Mouse (Mus musculus): ENCODE measurements around the gene Pcolce2.
"Not testable (repeated sequence)": the region's sequence is repeated elsewhere in the genome, so short reads cannot be mapped to it uniquely, and the experiment has no call there.

The Pcolce2 gene

DNA sequence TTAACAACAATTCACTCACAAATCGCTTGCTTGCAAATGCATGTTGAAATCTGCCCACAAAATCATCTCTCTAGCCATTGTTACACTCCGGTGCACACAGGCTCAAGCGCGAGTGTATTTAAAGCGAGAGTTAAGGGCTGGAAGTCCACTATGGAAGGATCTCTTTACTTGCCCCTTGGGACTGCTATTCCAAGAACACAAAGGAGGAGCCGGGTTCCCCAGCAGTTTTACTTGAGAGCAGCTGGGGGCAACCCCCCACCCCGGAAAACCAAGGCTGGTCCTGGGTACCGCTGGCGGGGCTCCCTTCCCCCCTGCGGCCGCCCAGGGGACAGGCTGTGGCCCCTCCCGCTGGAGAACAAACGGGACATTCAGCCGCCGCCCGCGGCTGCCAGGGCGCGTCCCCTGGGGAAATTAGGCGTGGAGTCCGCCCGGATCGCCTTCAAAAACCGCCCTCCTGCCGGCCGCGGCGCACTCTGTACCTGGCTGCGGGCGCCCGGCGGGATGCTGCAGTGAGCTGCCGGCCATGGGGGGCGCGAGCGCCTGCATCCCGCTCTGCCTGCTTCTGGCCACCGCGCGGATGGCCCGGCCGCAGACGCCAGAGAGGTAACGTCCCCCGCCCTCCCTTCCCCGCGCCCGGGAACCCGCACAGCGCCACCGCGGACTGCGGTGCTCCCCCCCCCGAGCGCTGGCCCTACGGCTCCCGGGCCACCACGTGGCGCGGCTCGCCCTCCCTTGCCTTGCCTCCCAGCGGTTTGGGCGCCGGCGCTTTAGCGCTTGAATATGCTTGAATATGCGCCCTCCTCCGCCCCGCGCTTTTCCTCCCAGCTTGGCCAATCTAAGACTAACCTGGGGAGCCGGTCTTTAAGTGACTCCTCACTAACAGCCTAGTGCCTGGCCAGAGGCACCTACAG is at the start of gene Pcolce2:
Pcolce2 (plus strand) TSS at position 331 of the 911 bp plus-strand sequence.
- peak; percentile 67 for DNase-seq

DNA sequence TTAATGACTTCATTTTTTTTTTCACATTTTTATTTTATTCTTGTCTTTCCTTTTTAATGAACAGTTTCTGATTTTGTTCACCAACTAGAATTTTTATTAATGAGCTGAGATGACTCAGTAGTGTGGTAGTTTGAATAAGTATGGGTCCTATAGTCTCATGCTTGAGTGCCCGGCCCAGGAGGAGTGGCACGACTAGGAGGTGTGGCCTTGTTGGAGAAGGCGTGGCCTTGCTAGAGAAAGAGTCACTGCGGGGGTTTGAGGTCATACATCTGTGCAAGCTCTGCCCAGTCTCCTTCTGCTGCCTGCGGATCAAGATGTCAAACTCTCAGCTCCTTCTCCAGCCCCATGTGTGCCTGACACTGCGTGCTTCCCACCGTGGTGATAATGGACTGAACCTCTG is 49.3 kb upstream of the Pcolce2 start:
- no peak for DNase-seq

DNA sequence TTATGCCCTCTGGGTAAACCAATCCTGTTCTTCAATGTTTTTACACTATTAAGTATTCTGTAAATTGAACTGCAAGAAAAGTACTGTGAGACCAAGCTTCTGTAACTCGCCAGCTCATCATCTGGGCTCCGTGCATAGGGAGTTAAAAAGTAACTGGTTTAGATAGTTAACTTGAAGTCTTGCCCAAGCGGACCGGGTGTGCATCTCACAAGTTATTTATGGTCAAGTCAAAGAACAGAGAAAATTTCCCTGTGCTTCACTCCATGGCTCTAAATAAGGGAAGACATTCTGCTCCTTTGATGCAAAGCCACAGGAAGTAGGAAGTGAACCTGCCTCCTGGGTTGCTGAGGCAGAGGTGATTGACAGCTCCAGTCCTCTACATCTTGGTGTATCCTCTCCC is 43.1 kb upstream of the Pcolce2 start:
- DNase-seq = no peak

DNA sequence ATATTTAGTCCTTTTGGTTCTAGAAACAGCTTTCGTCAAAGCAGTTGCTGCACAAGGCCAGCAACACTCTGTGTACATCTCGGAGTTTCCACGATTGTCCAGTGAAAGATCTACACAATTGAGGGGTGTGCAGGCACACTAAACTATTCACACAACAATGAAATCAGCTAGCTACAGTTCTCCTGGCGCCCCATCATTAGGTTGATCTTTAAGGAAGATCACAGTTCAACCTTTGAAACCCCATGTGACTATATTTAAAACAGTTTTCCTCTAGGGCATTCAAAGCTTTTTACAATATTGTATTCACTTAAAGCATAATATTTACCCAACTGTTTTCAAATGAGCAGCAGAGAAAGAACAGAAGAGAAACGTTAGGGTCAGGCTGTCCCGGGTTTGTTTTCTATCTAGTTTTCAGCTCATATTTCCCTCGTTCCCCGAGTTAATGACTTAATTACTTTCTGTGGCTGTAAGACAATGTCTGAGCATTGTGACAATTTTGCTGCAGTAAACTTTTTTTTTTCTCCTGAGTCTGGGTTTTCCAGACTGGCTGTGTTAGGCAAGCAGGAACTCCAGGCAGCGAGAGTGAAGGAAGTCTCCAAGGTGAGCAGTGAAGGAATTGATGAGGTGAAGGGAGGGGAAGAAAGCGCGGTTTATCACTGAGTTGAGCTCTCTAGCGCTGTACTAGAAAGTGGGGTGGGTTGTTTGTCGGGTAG is 39.8 kb upstream of the Pcolce2 start:
- no peak for DNase-seq

DNA sequence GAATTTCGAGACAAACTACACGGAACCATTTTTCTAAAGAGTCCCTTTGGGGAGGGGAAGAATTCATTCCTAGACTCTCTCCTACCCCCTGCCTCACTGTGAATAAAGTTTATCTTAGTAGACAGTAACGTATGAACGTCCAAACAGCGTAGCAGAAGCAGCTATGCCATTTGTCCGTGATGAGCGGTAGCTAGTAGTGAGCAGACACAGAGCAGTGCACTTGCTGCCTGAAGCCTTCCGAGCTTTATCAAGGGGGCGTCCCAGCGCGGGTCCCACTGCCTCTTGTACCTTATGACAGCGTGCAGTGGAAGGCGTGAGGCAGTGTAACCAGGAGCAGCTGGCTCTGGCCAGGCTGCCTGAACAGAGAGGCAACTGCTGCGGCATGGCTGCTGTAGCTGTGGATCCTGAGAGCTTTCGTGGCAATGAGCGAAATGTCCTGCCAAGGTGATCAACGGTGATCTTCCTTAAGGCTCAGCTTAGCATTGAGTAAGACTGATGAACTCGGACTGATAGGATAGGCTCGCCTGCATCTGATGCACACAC is 39.2 kb upstream of the Pcolce2 start:
- no peak for DNase-seq

DNA sequence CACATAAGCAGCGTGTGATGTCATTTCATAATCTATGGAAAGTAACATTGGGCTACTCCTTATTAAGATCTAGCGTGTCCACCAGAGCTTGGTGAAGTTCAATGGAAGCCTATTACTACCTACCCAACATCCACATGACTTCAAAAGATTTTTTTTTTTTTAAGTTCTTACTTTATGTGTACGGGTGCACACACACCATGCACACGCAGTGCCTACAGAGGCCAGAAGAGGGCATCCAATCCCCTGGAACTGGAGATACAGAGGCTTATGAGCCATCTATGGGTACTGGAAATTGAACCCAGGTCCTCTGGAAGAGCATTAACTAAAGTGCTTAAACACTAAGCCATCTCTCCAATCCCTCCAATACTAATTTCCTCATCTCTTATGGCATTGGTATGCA is 38.0 kb upstream of the Pcolce2 start:
- no peak for DNase-seq

DNA sequence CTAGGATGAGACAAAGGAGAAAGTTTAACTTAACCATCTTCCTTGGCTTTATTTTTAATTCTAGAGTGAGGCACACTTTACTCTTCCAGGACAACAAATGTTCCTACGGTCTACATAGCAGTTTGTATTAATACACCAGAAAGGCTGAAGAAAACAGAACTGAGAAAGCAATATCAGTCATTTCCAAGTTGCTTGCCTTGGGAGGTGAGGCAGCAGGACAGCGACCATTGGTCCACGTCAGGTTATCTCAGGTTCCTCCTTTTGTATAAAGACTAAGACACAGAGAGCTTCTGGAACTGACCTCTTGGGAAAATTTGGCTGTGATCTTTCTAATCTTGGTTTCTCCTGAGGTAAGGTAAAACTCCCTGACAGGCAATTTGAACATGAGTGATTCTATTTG is 34.6 kb upstream of the Pcolce2 start:
- DNase-seq = no peak

DNA sequence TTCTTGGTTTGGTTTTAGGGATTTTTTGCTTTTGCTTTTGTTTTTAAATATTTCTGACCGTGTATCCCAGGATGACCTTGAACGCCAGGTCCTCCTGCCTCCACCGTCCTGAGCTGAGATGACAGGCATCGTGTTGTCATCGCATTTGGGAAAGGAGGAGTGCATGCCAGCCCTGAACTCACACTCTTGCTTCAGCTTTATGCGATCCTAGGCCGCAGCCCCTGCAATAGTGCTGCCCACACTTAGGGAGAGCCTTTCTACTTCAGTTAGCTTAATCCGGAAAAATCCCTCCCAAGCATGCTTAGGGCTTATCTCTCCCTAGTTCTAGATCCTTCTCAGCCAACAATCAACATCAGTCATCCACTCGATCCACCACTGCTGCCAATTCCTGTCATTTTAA is 34.1 kb upstream of the Pcolce2 start:
- peak; percentile 31 for DNase-seq

DNA sequence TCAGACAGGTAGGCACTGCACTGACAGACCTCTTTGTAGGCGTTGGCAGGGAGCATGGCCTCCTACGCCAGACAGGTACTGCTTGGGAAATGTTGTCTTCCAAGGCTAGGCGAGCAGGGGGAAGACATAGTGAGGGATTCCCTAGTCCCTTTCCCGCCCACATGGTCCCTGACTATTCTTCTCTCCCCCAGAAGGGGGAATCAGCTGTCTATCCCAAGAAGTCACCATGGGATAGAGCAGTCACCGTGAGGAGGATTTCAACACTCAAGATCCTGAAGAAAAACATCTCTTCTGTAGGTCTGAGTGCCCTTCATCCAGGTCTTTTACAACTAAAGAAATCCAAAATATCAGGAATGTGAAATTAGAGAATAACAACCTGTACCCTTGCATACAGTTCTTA is 30.2 kb upstream of the Pcolce2 start:
- no peak for DNase-seq

DNA sequence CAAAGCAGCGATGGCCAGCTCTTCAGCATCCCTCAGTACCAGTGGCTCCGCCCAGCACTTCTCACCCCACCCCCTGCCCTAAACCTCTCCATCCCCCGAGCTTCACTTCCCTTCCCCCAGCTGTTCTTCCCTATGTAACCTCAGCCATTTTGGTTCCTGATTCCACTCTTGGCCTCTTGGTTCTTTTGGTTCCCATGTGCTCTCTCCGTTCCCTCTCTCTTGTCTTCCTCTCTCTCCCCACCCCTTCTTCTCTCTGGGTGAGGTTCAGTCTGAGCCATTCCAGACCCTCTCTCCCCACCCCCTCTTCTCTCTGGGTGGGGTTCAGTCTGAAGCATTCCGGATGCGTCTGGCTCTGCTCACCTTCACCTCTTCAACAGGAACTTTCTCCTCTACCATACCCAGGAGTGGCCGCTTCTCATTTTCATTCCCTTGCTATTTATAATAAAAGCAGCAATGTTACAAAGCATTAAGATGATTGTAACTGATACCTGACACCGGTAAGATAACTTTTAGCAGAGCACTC is 25.1 kb upstream of the Pcolce2 start:
- DNase-seq = no peak

DNA sequence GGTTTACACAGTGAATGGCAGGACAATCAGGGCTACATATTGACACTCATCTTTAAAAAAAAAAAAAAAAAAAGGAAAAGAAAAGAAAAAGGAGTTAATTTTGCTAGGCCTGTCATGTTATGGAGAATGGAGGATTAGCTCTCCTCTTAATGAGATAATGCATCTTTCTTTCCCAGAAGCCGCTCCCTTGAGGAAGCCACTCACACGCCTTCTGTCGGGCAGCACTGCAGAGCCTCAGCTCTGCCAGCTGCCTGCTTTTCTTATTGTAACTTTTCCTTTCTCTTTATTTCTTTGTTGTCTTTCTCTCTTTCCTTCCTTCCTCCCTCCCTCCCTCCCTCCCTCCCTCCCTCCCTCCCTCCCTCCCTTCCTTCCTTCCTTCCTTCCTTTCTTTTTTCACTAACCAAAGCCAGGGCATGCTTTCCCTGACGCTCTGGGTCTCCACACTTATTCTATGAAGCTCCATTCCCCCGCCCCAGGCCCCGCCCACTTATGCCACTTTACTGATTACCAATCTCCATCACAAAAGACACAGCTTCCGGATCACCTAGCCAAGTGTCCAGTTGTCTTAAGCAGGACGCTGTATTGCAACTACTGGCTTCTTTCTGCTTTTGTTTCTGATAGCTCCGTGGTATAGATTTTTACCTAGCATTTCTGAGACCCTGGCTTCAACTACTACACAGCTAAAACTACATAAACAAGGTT is 23.8 kb upstream of the Pcolce2 start:
- DNase-seq = peak; percentile 53

DNA sequence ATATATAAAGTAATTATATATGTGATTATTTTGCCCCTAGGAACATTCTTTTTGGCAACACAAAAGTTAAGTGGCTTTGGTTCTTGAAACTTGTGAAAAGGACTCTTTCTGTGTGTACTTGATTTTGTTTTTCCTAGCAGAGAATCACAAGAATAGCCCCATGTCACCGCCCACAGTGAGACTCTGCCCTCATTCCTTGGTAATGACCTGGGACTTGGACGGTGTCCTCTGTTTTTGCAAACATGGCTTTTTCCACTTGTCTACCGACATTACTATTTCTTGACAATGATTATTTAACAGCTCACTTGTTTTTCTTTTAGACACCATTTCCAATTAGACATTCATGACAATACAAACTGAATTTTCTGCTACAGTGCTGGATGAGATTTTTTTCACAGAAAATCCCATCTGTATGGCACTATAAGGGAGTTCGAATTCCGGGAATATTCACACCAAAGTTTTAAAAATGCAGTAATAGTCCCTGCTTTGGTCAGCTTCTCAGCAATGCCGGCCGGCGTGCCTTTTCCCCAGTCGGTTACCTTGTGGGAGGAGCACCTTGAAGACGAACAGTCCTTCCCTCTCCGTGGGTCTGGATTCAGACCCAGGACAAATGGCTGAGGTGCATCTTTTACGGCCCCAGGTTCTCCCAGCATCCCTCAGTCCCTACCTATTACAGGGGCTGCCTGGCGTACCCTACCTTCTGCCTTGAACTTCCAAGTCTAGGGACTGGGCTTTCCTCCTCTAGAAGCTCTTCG is 22.4 kb upstream of the Pcolce2 start:
- DNase-seq = no peak

DNA sequence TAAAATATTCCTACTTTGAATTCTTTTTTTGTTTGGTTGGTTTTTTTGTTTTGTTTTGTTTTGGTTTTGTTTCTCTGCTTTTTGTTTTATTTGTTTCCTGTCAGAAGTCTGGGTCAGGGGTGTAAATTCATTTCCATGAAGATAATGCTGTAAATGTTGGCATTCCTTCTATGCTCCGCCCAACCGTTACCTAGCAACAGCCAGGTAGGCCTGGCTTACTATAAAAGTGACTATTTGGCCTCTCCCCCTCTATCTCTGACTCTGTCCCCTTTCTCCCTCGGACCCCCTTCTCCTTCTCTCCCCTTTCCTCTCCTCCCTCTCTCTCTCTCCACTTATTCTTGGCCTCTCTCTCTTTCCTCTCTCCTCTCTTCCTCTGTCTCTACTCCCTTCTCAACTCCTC is 21.4 kb upstream of the Pcolce2 start:
- no peak for DNase-seq

DNA sequence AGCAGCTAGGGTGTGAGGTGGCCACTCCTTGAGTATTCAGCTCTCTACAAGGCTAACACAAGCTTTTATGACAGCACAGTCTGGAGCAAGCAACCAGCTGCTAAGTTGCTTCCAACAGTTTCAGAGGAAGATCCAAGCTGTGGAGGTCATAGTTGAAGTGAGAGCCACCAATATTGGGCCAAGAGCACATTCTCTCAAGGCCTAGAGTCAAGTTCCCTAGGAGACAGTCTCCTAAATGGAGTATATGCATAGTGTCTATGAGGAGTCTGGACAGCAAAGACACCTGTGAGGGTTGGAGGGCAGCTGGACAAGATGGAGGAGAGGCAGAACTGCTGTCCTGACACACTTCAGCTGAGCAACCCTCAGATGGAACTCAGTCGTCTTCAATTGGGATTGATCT is 18.8 kb upstream of the Pcolce2 start:
- no peak for DNase-seq

DNA sequence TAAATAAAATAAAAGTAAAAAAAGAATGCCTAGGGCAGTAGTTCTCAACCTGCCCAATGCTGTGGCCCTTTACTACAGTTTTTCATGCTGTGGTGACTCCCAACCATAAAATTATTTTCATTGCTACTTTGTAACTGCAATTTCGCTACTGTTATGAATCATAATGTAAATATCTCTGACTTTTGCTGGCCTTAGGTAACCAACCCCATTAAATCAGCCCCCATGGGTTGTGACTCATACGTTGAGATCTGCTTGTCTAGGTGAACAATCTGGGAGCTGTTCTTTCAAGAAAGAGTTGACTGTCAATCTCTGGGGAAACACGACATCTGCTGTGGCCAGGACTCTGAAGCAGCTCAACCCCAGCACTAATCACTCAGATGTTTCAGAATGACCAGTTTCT is 13.3 kb upstream of the Pcolce2 start:
- DNase-seq = no peak

DNA sequence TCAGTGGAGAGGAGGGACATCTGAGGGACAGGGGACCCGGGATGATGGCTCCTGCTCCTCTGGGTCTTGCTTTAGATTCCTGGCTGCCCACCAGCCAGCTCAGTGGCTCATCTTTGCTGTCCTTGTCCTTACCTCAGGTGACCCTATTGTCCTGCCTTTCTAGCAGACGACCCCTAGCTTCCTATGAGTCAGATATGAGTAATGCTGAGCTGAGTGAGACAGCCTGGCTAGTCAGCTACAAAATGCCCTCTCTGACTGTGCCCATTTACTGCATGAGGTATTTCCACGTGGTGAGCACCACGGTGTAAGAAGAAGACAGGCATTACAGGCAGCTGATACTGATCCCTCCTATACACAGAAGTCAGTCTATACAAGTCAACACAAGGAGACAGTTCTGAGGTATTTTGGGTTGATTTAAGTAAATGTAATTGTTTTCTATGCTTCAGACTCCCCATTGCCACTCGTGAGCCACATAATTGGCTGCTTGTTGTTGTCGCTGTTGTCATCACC is 8.9 kb upstream of the Pcolce2 start:
- DNase-seq = no peak

DNA sequence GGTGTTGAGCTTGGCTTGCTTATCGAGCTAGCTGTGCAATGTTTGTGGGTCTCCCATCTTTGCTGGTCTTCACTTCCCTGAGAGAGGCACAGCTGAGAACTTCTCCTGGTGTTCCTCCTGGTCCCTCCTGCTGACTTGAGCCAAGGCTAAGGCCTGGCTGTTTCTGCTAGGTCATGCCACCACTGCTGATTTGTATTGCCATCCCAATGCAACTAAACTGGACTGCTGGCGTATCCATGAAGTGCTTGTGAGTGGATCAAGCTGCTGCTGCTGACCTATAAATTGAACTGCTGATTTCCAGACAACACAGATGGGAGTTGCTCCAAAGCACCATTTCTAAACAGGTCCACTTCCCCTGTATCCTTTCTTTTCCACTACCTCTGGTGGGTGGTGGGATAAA is 7.8 kb upstream of the Pcolce2 start:
- DNase-seq = not testable (repeated sequence)

DNA sequence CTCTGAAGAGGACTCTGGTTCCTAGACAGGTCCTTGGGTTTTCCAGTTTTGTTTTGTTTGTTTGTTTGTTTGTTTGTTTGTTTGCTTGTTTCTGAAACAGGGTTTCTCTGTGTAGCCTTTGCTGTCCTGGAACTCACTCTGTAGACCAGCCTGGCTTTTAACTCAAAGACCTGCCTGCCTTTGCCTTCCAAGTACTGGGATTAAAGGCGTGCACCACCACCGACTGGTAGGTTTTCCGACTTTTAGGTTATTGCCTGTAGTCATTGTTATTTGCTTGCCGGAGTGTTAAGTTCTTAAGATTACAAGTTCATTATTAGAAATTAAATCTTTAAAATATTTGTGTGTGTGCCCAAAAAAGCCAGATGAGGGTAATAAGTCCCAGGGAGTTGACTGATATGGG is 1.0 kb upstream of the Pcolce2 start:
- no peak for DNase-seq

DNA sequence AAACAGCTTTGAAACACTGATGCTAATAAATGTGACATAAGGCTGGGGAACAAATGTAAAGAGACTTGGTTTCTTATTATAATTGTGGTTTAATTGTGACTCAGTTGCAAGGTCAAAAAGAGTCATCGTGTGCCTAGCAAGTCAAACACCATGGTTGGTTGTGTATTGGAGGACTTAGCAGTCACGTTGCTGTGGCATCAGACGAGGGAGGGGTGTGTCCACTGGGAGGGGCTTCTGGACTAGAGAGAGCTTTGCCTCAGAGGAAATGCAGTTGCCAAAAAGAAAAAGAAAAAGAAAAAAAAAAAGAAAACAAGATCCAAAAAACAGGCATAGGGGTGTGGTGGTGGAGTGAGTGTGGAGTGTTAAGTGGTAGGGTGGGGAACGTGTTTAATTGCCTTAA is 2.5 kb downstream of the Pcolce2 start:
- DNase-seq = no peak

DNA sequence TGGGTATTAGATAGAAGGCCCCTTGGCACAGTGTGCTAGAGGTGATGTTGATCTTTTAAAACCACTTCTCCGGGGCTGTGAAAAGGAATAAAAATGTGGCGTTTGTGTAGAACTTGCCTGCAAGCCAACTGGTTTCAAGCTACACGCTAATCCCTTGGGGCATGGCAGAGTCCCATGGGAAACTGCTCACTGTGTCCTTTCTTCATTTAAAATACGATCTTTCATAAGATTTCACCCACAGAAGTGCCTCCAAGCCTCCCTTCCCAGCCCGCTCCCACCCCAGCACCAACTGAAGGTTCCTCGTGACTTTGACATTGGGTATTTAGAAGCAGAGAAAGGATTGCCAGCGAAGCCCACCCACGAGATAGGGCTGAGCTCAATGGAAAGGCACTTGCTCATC is 8.5 kb downstream of the Pcolce2 start:
- DNase-seq = no peak

DNA sequence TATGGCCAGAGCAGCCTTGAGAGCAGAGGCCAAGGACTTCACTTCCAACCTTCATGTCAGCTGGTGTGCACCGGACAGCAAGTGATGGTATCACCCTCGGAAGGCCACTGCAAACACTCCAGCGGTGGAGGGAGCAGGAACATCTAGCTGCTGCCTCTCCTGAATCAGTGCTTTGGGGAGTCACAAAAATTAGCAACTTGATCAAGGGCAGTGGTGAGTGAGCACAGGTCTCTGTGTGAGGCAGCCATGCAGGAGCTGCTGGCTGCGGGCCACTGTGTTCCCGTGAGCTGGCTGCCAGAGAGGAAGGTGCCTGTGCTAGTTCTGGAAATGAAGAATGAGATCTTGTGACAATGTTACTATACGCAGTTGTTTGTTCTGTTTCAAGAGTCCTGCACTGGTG is 16.0 kb downstream of the Pcolce2 start:
- DNase-seq = no peak

DNA sequence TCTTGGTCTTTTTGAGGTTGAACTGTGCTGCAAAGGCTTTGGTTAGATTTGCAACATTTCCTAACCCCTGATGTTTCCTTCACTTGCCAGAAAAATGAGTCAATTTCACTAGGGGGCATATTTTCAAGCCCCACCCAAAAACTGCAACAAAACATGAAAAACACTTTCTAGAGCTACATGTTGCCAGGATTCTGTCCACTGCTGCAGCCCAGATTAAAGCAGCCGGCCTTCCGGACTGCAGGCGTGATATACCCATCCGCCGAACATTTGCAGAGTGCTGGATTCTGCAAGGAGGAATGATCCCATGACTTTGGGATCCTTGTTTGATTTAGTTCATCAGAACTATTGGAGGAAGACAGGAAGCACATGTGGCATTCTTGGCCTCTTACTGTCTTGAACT is 17.0 kb downstream of the Pcolce2 start:
- DNase-seq = no peak
